Mouse (Mus musculus): Measurements from ENCODE around the gene Kcnip4.

- TF ChIP-seq CTCF (IDR thresholded peaks at IDR 0.05; ENCODE audit: control insufficient read depth, insufficient read depth, insufficient read length) (no peak), MAX (IDR thresholded peaks at IDR 0.05) (no peak), FOSL1 (IDR thresholded peaks at IDR 0.05; ENCODE audit: insufficient read depth, low read length, poor library complexity, severe bottlenecking) (no peak), CEBPB (IDR thresholded peaks at IDR 0.05; ENCODE audit: low read depth) (no peak), MYOD1 (IDR thresholded peaks at IDR 0.05; ENCODE audit: control insufficient read depth, insufficient read length, low read depth) (no peak)
Observed at GRCm38 (mm10) chr5:48511357-48511756, 1013.4 kb downstream of the Kcnip4 start.
